Mouse (Mus musculus): ENCODE data around the gene Dclre1b.

- TF ChIP-seq CTCF (IDR thresholded peaks at IDR 0.05; ENCODE audit: insufficient read depth, low read depth, low read length), result no peak
- no peak for TF ChIP-seq POLR2A (IDR thresholded peaks at IDR 0.05; ENCODE audit: insufficient read depth, low read depth, low read length)
Observed at GRCm38 (mm10) chr3:103779183-103779582, 30.1 kb downstream of the Dclre1b start.

Measured in olfactory bulb, adult 2 months (tissue).